Mouse (Mus musculus) kidney, embryonic 16.5 days (tissue): ENCODE measurements around the gene Popdc2. TPM values are rescaled to one million over a fixed set of nuclear protein-coding genes. Genes with fewer than 3 reads are reported as not detected.

ENCODE experiments used
- ATAC-seq: fragments of 200-750 bp; cut with Nextera tagmentation; 2 replicates; pipeline ENCODE4 v1.8.0; 2017; ENCODE audit warnings: moderate TSS enrichment; ENCODE audit not compliant: low FRiP score, low TSS enrichment
- H3K27ac ChIP-seq: fragments of 300-500 bp; sonication (generic); 2 replicates; pipeline ENCODE4 v1.5.1; 2014; ENCODE audit warnings: low read length
- H3K27me3 ChIP-seq: fragments of 300-500 bp; sonication (generic); 2 replicates; pipeline ENCODE4 v1.6.1; 2014; ENCODE audit warnings: low read length, control low read depth, mixed read lengths; ENCODE audit not compliant: insufficient read depth
- H3K36me3 ChIP-seq: fragments of 300-500 bp; sonication (generic); 2 replicates; pipeline ENCODE4 v1.6.1; 2014; ENCODE audit warnings: low read length, control low read depth, mixed read lengths; ENCODE audit not compliant: insufficient read depth
- H3K4me1 ChIP-seq: fragments of 300-500 bp; sonication (generic); 2 replicates; pipeline ENCODE4 v1.6.1; 2014; ENCODE audit warnings: low read length, control low read depth, mixed read lengths; ENCODE audit not compliant: insufficient read depth
- H3K4me2 ChIP-seq: fragments of 300-500 bp; sonication (generic); replicated peaks from 2 replicates; pipeline ENCODE4 v1.6.1; 2014; ENCODE audit warnings: low read depth, low read length
- H3K4me3 ChIP-seq: fragments of 300-500 bp; sonication (generic); 2 replicates; pipeline ENCODE4 v1.5.1; 2014; ENCODE audit warnings: mild to moderate bottlenecking, low read length
- H3K9ac ChIP-seq: fragments of 300-500 bp; sonication (generic); replicated peaks from 2 replicates; pipeline ENCODE4 v1.6.1; 2014; ENCODE audit warnings: low read length
- H3K9me3 ChIP-seq: fragments of 300-500 bp; sonication (generic); 2 replicates; pipeline ENCODE4 v1.6.1; 2016; ENCODE audit warnings: low read length, control low read depth
- WGBS: fragments of 180-500 bp; shearing (Covaris S2); extraction: QIAGEN DNeasy Blood & Tissue Kit; methylation state at CpG from one replicate; pipeline ENCODE4 v1.1.7; 2014; 5-methylcytosine and 5-hydroxymethylcytosine counted together
- polyA plus RNA-seq: library from polyadenylated mRNA; unstranded; fragments of >200 nt; fragmentation: Nextera tagmentation; extraction: Ambion mirVana; gene quantifications from 2 replicates; pipeline ENCODE4 v1.2.1, GENCODE M21; 2015

Popdc2 gene
- polyA plus RNA-seq, 1 experiment from 2014 or later = 6.7 TPM

- ATAC-seq = no peak
- 0 out of 2 replicates have a peak, but pooled peaks cover 3% of the 10 kb centered on the region for H3K9me3 ChIP-seq
- H3K9ac ChIP-seq = no peak overlapping the region
- H3K27ac ChIP-seq = no peak overlapping the region
- no peaks in the 10 kb centered on the region for H3K27me3 ChIP-seq
- H3K4me3 ChIP-seq = no peak overlapping the region
- no peaks in the 10 kb centered on the region for H3K4me1 ChIP-seq
- 84% methylated on average over 6 of the region's 6 CpGs for WGBS
- H3K4me2 ChIP-seq = no peak overlapping the region
- H3K36me3 ChIP-seq = no peaks in the 10 kb centered on the region
These were observed 44.7 kb downstream of the Popdc2 start for GRCm38 (mm10) chr16:38406708-38407107.

DNA sequence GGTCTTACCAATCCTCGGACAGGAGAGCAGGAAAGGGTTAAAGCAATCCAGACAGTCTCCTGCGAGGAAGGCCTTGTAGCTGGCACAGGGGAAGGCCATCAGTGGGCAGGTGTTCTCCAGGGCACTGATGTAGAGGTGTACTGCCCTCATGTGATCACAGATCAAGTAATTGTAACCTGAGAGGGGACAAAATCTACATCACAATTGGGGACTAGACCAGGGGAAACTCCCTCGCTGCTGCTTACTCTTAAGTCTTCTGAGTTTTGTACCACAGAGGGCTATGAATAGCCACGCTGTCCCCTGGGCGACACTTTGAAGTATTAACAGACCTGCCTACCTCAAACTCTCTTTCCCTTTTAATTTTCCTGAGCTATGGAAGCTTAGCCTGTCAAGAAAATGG is 45.6 kb downstream of the Popdc2 start:
- Histone ChIP-seq H3K27me3 (no peaks in the 10 kb centered on the region), H3K9ac (no peak overlapping the region), H3K4me3 (no peak overlapping the region), H3K36me3 (no peaks in the 10 kb centered on the region), H3K4me2 (no peak overlapping the region), H3K4me1 (no peaks in the 10 kb centered on the region), H3K9me3 (0 out of 2 replicates have a peak, but pooled peaks cover 3% of the 10 kb centered on the region), H3K27ac (no peak overlapping the region)
- WGBS = 42% methylated on average over 5 of the region's 5 CpGs
- ATAC-seq = no peak

- Histone ChIP-seq H3K9me3 (no peaks in the 10 kb centered on the region), H3K4me2 (no peak overlapping the region), H3K27me3 (no peaks in the 10 kb centered on the region), H3K4me1 (no peaks in the 10 kb centered on the region), H3K27ac (no peak overlapping the region), H3K4me3 (no peak overlapping the region), H3K9ac (no peak overlapping the region), H3K36me3 (no peaks in the 10 kb centered on the region)
- 100% methylated on average over 5 of the region's 8 CpGs for WGBS
- ATAC-seq = no peak
These were observed 46.4 kb downstream of the Popdc2 start for GRCm38 (mm10) chr16:38408416-38408815.

GRCm38 (mm10) chr16:38414953-38415352 is 52.9 kb downstream of the Popdc2 start:
- no peaks in the 10 kb centered on the region for H3K9me3 ChIP-seq
- no peak overlapping the region for H3K4me2 ChIP-seq
- no peak overlapping the region for H3K27ac ChIP-seq
- no peak overlapping the region for H3K4me3 ChIP-seq
- no peak for ATAC-seq
- H3K4me1 ChIP-seq = no peaks in the 10 kb centered on the region
- H3K27me3 ChIP-seq = no peaks in the 10 kb centered on the region
- no peaks in the 10 kb centered on the region for H3K36me3 ChIP-seq
- WGBS = 79% methylated on average over 7 of the region's 7 CpGs
- no peak overlapping the region for H3K9ac ChIP-seq

DNA sequence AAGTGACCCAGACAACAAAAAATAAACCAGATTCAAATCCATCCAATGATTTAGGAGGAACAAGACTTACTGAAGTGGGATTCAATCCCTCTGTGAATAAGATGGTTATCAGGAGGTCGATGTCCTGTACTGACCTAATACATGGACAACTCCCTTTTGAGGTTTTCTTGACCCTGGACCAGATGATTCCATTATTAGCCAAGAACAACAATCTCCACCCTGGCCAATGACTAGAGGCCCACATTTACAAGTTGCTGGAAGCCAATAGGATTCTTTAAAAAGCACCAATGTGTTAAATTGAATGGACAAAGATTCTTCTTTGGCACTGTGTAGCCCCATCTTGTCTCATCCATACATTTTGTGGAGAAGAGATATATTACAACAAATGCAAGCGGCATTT is 63.4 kb downstream of the Popdc2 start:
- no peak overlapping the region for H3K4me3 ChIP-seq
- H3K4me1 ChIP-seq = no peaks in the 10 kb centered on the region
- H3K36me3 ChIP-seq = no peaks in the 10 kb centered on the region
- H3K9me3 ChIP-seq = no peaks in the 10 kb centered on the region
- no peak overlapping the region for H3K27ac ChIP-seq
- no peaks in the 10 kb centered on the region for H3K27me3 ChIP-seq
- ATAC-seq = no peak
- no peak overlapping the region for H3K4me2 ChIP-seq
- WGBS = 79% methylated on average over 2 of the region's 2 CpGs
- no peak overlapping the region for H3K9ac ChIP-seq

GRCm38 (mm10) chr16:38425799-38426198 is 63.8 kb downstream of the Popdc2 start:
- no peak for ATAC-seq
- Histone ChIP-seq H3K9ac (no peak overlapping the region), H3K4me1 (no peaks in the 10 kb centered on the region), H3K4me2 (no peak overlapping the region), H3K4me3 (no peak overlapping the region), H3K36me3 (no peaks in the 10 kb centered on the region), H3K27me3 (no peaks in the 10 kb centered on the region), H3K9me3 (no peaks in the 10 kb centered on the region), H3K27ac (no peak overlapping the region)
- 83% methylated on average over 1 of the region's 1 CpGs for WGBS

Other genes starting within 250 kb of the Popdc2 start
- gene Nr1i2, start 67.4 kb upstream of the Popdc2 start, polyA plus RNA-seq = 0.39 and 0.46 TPM in 2 replicates
- gene Maats1, start 20.1 kb upstream of the Popdc2 start, polyA plus RNA-seq = 0.08 and 0.26 TPM in 2 replicates
- gene Cox17, start 15.2 kb upstream of the Popdc2 start, polyA plus RNA-seq = 147 and 149 TPM in 2 replicates
- not detected in 2 replicates for gene Gm21987, start 15.2 kb upstream of the Popdc2 start, polyA plus RNA-seq
- 9.4 and 10.0 TPM in 2 replicates for gene Pla1a, start 70.9 kb downstream of the Popdc2 start, polyA plus RNA-seq
- 94.3 and 102 TPM in 2 replicates for gene Adprh, start 90.5 kb downstream of the Popdc2 start, polyA plus RNA-seq
- 0.32 and 0.41 TPM in 2 replicates for gene Cd80, start 93.4 kb downstream of the Popdc2 start, polyA plus RNA-seq
- gene Timmdc1, start 160.5 kb downstream of the Popdc2 start, polyA plus RNA-seq = 29.7 and 34.4 TPM in 2 replicates
- gene Poglut1, start 188.0 kb downstream of the Popdc2 start, polyA plus RNA-seq = 62.2 and 62.9 TPM in 2 replicates
- gene Tmem39a, start 196.5 kb downstream of the Popdc2 start, polyA plus RNA-seq = 133 and 139 TPM in 2 replicates